Mouse (Mus musculus): ENCODE data around the gene Garnl3. TPM values are rescaled to one million over a fixed set of nuclear protein-coding genes. Genes with fewer than 3 reads are reported as not detected.

Gene Garnl3
- polyA plus RNA-seq, 1 experiment: 46.5 TPM

DNA sequence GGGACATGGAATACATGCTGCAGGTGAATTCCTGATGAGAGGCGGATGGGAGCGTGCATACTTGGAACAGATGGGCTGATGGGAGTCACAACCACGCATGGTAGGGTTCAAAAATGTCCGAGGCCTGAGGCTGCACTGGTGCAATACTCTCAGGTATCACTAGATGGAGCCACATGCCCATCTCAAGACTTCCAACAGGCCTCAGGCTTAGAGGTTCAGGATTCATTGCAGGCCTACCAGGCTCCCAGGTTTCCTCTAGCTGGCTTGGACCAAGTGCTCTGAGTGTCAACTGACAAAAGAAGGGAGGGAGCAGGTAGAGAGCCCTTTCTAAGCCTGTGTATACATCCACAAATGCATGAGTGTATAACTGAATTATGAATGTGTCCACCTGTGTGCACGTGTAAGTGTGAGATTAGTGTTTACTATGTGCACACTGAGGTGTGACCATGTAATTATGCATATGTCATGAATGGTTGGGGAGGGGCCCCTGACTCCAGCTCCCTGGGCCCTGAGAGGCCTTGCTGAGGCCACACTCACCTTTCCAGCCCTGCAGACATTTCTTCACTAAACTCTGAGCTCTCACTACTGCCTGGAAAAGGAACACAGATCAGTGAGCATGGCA is 23.4 kb upstream of the Garnl3 start:
- Histone ChIP-seq H3K27me3 (ENCODE audit: control insufficient read depth, insufficient read depth, low read length) (no peaks in the 10 kb centered on the region), H3K4me1 (ENCODE audit: control insufficient read depth, insufficient read depth, low read length) (no peaks in the 10 kb centered on the region; the same call in 1 of the 2 replicates), H3K4me3 (ENCODE audit: control insufficient read depth, low read depth, low read length) (no peak overlapping the region), H3K27ac (ENCODE audit: control insufficient read depth, insufficient read depth, low read depth, low read length) (no peak overlapping the region), H3K36me3 (ENCODE audit: control insufficient read depth, insufficient read depth, low read length) (no peaks in the 10 kb centered on the region; the same call in 1 of the 2 replicates)
- TF ChIP-seq CTCF (IDR thresholded peaks at IDR 0.05; ENCODE audit: control insufficient read depth, insufficient read depth, insufficient replicate concordance, low read depth, low read length): peak; percentile 81; the same call in 1 of the 2 replicates
- no peak for TF ChIP-seq POLR2A (IDR thresholded peaks at IDR 0.05; ENCODE audit: control insufficient read depth, low read depth, low read length)

DNA sequence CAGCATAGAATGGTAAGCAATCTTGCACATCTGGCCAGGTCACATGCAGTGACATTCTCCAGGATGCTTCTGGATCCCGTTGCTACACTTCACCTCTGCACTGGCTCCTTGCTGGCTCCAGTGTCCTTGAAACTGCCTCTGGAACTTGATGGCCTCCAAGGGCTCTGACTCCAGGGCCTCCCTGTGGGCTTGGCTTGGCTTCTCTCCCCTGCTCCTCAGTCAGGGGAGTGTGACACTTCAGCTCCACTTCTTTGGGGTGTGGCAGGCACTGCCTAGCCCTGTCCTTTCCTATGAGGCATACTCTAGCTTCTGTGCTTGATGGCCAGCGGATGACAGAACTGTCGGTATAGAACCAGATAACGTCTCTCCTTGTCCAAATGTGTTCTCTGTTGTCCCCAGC is 15.5 kb upstream of the Garnl3 start:
- Histone ChIP-seq H3K27ac (ENCODE audit: control insufficient read depth, insufficient read depth, low read depth, low read length) (no peak overlapping the region), H3K4me1 (ENCODE audit: control insufficient read depth, insufficient read depth, low read length) (no peaks in the 10 kb centered on the region), H3K36me3 (ENCODE audit: control insufficient read depth, insufficient read depth, low read length) (no peaks in the 10 kb centered on the region), H3K4me3 (ENCODE audit: control insufficient read depth, low read depth, low read length) (no peak overlapping the region), H3K27me3 (ENCODE audit: control insufficient read depth, insufficient read depth, low read length) (no peaks in the 10 kb centered on the region)
- TF ChIP-seq CTCF (IDR thresholded peaks at IDR 0.05; ENCODE audit: control insufficient read depth, insufficient read depth, insufficient replicate concordance, low read depth, low read length) (no peak), POLR2A (IDR thresholded peaks at IDR 0.05; ENCODE audit: control insufficient read depth, low read depth, low read length) (no peak)

DNA sequence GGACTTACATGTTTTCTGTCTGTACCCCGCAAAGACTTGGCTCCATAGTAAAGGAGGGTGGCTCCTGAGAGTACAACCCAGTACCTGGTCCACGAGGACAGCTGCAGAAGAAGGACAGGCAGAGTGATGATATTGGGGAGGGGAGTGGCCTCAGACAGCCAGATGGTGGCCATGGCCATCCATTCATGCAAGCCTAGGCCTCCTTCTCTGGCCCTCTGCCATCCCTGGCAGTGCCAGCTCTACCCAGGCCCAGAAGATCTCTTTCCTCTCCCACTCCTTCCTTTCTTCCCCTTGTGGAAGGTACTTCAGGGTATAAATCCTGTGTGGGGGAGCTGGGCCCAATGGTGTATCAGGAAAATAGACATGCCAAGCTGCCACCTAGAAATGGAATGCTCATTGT is 11.8 kb upstream of the Garnl3 start:
- Histone ChIP-seq H3K27me3 (ENCODE audit: control insufficient read depth, insufficient read depth, low read length) (no peaks in the 10 kb centered on the region), H3K4me1 (ENCODE audit: control insufficient read depth, insufficient read depth, low read length) (no peaks in the 10 kb centered on the region), H3K4me3 (ENCODE audit: control insufficient read depth, low read depth, low read length) (no peak overlapping the region)

DNA sequence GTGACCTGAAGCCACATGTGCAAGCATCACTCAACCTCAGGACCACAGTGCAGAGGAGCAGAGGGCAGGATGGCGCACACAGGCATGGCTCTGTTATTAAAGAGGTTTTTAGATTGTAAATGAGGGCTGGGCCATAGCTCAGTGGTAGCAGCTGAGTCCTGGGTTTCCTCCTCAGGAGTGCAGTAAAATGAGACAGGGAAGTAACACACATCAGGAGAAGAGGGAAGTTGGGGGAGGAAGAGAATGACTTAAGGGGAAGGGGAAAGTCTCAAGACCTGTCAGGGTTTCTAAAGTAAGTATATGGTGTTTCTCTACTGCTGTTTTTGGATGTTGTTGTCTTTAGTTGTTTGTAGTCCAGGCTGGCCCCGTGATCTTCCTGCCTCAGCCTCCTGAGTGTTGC is 7.0 kb upstream of the Garnl3 start:
- TF ChIP-seq POLR2A (IDR thresholded peaks at IDR 0.05; ENCODE audit: control insufficient read depth, low read depth, low read length) (no peak), CTCF (IDR thresholded peaks at IDR 0.05; ENCODE audit: control insufficient read depth, insufficient read depth, insufficient replicate concordance, low read depth, low read length) (no peak)
- H3K27ac ChIP-seq (ENCODE audit: control insufficient read depth, insufficient read depth, low read depth, low read length): no peak overlapping the region

More for the DNA sequence above, 11.8 kb upstream of the Garnl3 start:
- Histone ChIP-seq H3K27ac (ENCODE audit: control insufficient read depth, insufficient read depth, low read depth, low read length) (no peak overlapping the region), H3K36me3 (ENCODE audit: control insufficient read depth, insufficient read depth, low read length) (no peaks in the 10 kb centered on the region)
- no peak for TF ChIP-seq CTCF (IDR thresholded peaks at IDR 0.05; ENCODE audit: control insufficient read depth, insufficient read depth, insufficient replicate concordance, low read depth, low read length)
- TF ChIP-seq POLR2A (IDR thresholded peaks at IDR 0.05; ENCODE audit: control insufficient read depth, low read depth, low read length): no peak

DNA sequence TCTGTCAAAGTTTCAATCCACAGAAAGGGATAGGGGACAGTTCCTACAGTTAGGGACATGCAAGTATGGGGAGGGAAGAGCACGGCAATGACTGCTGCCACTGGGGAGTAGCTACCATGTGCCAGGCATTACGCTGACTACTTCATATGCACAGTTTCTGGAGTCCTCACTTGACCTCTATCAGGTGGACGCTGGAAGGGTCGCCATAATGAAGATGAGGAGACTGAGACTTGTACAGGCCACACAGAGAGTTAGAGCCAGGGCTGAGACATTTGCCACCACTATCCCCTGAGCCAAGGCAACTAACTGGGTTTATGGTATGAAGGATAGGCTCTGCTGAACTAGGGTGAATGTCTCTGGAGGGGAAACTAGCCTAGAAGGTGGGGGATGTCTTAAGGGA is 6.3 kb upstream of the Garnl3 start:
- H3K4me1 ChIP-seq (ENCODE audit: control insufficient read depth, insufficient read depth, low read length): peaks cover 2% of the 10 kb centered on the region; the same call in 1 of the 2 replicates
- H3K36me3 ChIP-seq (ENCODE audit: control insufficient read depth, insufficient read depth, low read length): no peaks in the 10 kb centered on the region; the same call in 1 of the 2 replicates
- no peak overlapping the region for H3K4me3 ChIP-seq (ENCODE audit: control insufficient read depth, low read depth, low read length)
- H3K27me3 ChIP-seq (ENCODE audit: control insufficient read depth, insufficient read depth, low read length): no peaks in the 10 kb centered on the region
- no peak for TF ChIP-seq CTCF (IDR thresholded peaks at IDR 0.05; ENCODE audit: control insufficient read depth, insufficient read depth, insufficient replicate concordance, low read depth, low read length)
- TF ChIP-seq POLR2A (IDR thresholded peaks at IDR 0.05; ENCODE audit: control insufficient read depth, low read depth, low read length): no peak
- no peak overlapping the region for H3K27ac ChIP-seq (ENCODE audit: control insufficient read depth, insufficient read depth, low read depth, low read length)

More for the DNA sequence above, 7.0 kb upstream of the Garnl3 start:
- no peaks in the 10 kb centered on the region; the same call in 1 of the 2 replicates for H3K36me3 ChIP-seq (ENCODE audit: control insufficient read depth, insufficient read depth, low read length)
- H3K4me3 ChIP-seq (ENCODE audit: control insufficient read depth, low read depth, low read length): no peak overlapping the region
- H3K4me1 ChIP-seq (ENCODE audit: control insufficient read depth, insufficient read depth, low read length): no peaks in the 10 kb centered on the region
- H3K27me3 ChIP-seq (ENCODE audit: control insufficient read depth, insufficient read depth, low read length): no peaks in the 10 kb centered on the region

DNA sequence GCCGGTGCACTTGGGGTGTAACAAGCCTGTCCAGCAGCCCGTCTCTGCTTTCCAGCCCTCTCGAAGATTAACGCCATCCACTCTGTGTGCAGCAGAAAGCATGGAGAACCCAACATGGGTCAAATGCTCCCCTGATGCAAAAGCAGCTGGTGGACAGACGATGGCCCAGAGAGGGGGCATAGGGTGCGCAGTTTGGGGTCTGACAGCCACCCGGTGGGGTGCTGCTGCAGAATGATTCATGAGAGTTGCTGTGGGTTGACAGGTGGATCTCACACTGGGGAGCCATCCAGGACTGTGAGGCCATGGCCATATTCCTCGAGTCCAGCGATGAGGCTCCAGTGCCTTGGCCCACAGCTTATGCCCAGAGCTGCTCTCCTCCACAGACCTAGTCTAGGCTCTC is 5.8 kb upstream of the Garnl3 start:
- H3K4me1 ChIP-seq (ENCODE audit: control insufficient read depth, insufficient read depth, low read length): peaks cover 6% of the 10 kb centered on the region; the same call in 1 of the 2 replicates
- H3K27me3 ChIP-seq (ENCODE audit: control insufficient read depth, insufficient read depth, low read length): no peaks in the 10 kb centered on the region
- H3K36me3 ChIP-seq (ENCODE audit: control insufficient read depth, insufficient read depth, low read length): no peaks in the 10 kb centered on the region; the same call in 1 of the 2 replicates
- no peak for TF ChIP-seq POLR2A (IDR thresholded peaks at IDR 0.05; ENCODE audit: control insufficient read depth, low read depth, low read length)
- TF ChIP-seq CTCF (IDR thresholded peaks at IDR 0.05; ENCODE audit: control insufficient read depth, insufficient read depth, insufficient replicate concordance, low read depth, low read length): no peak
- no peak overlapping the region for H3K4me3 ChIP-seq (ENCODE audit: control insufficient read depth, low read depth, low read length)
- H3K27ac ChIP-seq (ENCODE audit: control insufficient read depth, insufficient read depth, low read depth, low read length): no peak overlapping the region

DNA sequence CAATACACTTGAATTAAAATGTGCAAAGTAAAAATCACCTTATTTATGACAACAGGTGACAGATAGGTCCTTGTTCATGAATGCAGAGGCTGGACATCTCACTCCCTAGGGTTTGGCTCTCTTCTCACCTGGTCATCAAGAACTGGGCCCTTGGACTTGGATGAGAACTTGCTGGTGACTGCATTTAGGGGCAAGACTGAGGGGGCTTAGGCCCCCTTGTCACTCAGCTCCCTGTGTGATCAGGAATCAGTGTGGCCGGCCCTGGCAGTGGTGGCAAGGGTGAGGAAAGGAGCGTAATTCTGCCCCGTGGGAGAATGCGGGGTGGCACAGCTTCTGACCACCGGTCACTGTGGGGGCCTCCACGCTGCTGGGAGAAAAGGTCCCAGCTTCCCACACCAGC is 4.9 kb upstream of the Garnl3 start:
- no peak for TF ChIP-seq CTCF (IDR thresholded peaks at IDR 0.05; ENCODE audit: control insufficient read depth, insufficient read depth, insufficient replicate concordance, low read depth, low read length)
- TF ChIP-seq POLR2A (IDR thresholded peaks at IDR 0.05; ENCODE audit: control insufficient read depth, low read depth, low read length): no peak
- H3K27ac ChIP-seq (ENCODE audit: control insufficient read depth, insufficient read depth, low read depth, low read length): no peak overlapping the region

More for the DNA sequence above, 4.9 kb upstream of the Garnl3 start:
- Histone ChIP-seq H3K36me3 (ENCODE audit: control insufficient read depth, insufficient read depth, low read length) (no peaks in the 10 kb centered on the region; the same call in 1 of the 2 replicates), H3K4me1 (ENCODE audit: control insufficient read depth, insufficient read depth, low read length) (peaks cover 8% of the 10 kb centered on the region; the same call in 1 of the 2 replicates), H3K27me3 (ENCODE audit: control insufficient read depth, insufficient read depth, low read length) (no peaks in the 10 kb centered on the region), H3K4me3 (ENCODE audit: control insufficient read depth, low read depth, low read length) (no peak overlapping the region)
